Mouse (Mus musculus): ENCODE measurements at regions not wholly inside any gene's neighbourhood (a gene's known extent, or its start where the extent isn't known, plus 50 kb on each side); places are given as distances from the start of the nearest gene placed in this dataset.

- DNase-seq (ENCODE audit: low spot score) = no peak
These were observed 213.3 kb upstream of the Amigo2 start for GRCm38 (mm10) chr15:97460360-97460719.

- DNase-seq (ENCODE audit: low spot score) = no peak
These were observed 212.7 kb upstream of the Amigo2 start for GRCm38 (mm10) chr15:97459606-97460359.

- DNase-seq (ENCODE audit: low spot score) = no peak
These were observed 211.7 kb upstream of the Amigo2 start for GRCm38 (mm10) chr15:97458748-97459221.

- DNase-seq (ENCODE audit: low spot score) = no peak
These were observed 211.2 kb upstream of the Amigo2 start for GRCm38 (mm10) chr15:97458139-97458747.

- DNase-seq (ENCODE audit: low spot score) = no peak
These were observed 210.4 kb upstream of the Amigo2 start for GRCm38 (mm10) chr15:97457468-97457867.

GRCm38 (mm10) chr15:97456991-97457390 lies 209.9 kb upstream of the Amigo2 start:
- no peak for DNase-seq (ENCODE audit: low spot score)

- no peak for DNase-seq (ENCODE audit: low spot score)
These were observed 208.6 kb upstream of the Amigo2 start for GRCm38 (mm10) chr15:97455672-97456071.

- no peak for DNase-seq (ENCODE audit: low spot score)
These were observed 202.6 kb upstream of the Amigo2 start for GRCm38 (mm10) chr15:97449724-97450123.

GRCm38 (mm10) chr15:97449001-97449400 lies 201.9 kb upstream of the Amigo2 start:
- DNase-seq (ENCODE audit: low spot score) = no peak

- DNase-seq (ENCODE audit: low spot score) = no peak
These were observed 201.3 kb upstream of the Amigo2 start for GRCm38 (mm10) chr15:97448243-97448880.

- no peak for DNase-seq (ENCODE audit: low spot score)
These were observed 199.1 kb upstream of the Amigo2 start for GRCm38 (mm10) chr15:97446181-97446580.

GRCm38 (mm10) chr15:97438235-97438760 lies 191.2 kb upstream of the Amigo2 start:
- DNase-seq (ENCODE audit: low spot score) = no peak
